Mouse (Mus musculus) liver, adult 2 months (tissue): ENCODE measurements around the gene Kif20b. TPM values are rescaled to one million over a fixed set of nuclear protein-coding genes. Genes with fewer than 3 reads are reported as not detected.
A peak's percentile ranks its signal among the peaks of the same experiment; 100 is the strongest.

Source experiments
- DNase-seq: peaks from one replicate; pipeline ENCODE4 v3.0.0-alpha.2; 2011; ENCODE audit warnings: low read depth, low spot score; ENCODE audit errors: extremely low read depth
- H3K27ac ChIP-seq: fragments of 200-500 bp; replicated peaks from 2 replicates; pipeline ENCODE4 v1.5.1; 2012; ENCODE audit warnings: low read depth, mild to moderate bottlenecking, control low read depth, inconsistent platforms, low read length; ENCODE audit not compliant: insufficient read depth
- H3K27me3 ChIP-seq: fragments of 200-500 bp; 2 replicates; pipeline ENCODE4 v1.6.1; 2012; ENCODE audit warnings: mild to moderate bottlenecking, moderate library complexity, low read length, inconsistent platforms; ENCODE audit not compliant: control insufficient read depth, insufficient read depth
- H3K36me3 ChIP-seq: fragments of 200-500 bp; 2 replicates; pipeline ENCODE4 v1.6.1; 2012; ENCODE audit warnings: low read length, inconsistent platforms; ENCODE audit not compliant: control insufficient read depth, insufficient read depth
- H3K4me1 ChIP-seq: fragments of 200-500 bp; 2 replicates; pipeline ENCODE4 v1.6.1; 2011; ENCODE audit warnings: low read length; ENCODE audit not compliant: control insufficient read depth, insufficient read depth
- H3K4me3 ChIP-seq: fragments of 200-500 bp; 2 replicates; pipeline ENCODE4 v1.5.1; 2011; ENCODE audit warnings: low read depth, mild to moderate bottlenecking, control low read depth, low read length, moderate library complexity; ENCODE audit not compliant: insufficient read depth
- H3K79me2 ChIP-seq: fragments of 200-500 bp; 2 replicates; pipeline ENCODE4 v1.6.1; 2012; ENCODE audit warnings: inconsistent platforms, mild to moderate bottlenecking, low read length, moderate library complexity; ENCODE audit not compliant: control insufficient read depth, insufficient read depth
- H3K9ac ChIP-seq: fragments of 200-500 bp; 2 replicates; pipeline ENCODE4 v1.6.1; 2012; ENCODE audit warnings: low read depth, mild to moderate bottlenecking, control low read depth, inconsistent platforms, low read length
- CTCF ChIP-seq: fragments of 200-500 bp; IDR thresholded peaks from 2 replicates; pipeline ENCODE4 v1.5.1; 2011; ENCODE audit warnings: low read depth, low read length, control low read depth
- POLR2A ChIP-seq: fragments of 200-500 bp; IDR thresholded peaks from 2 replicates; pipeline ENCODE4 v1.6.1; 2011; ENCODE audit warnings: low read length, control low read depth; ENCODE audit not compliant: insufficient read depth; ENCODE audit errors: extremely low read depth
- WGBS: fragments of 180-500 bp; shearing (Covaris S2); methylation state at CpG from one replicate; pipeline ENCODE4 v1.1.7; 2018; 5-methylcytosine and 5-hydroxymethylcytosine counted together
- polyA plus RNA-seq: library from polyadenylated mRNA; depleted of rRNA; stranded (reverse); fragments of >200 nt; gene quantifications from 2 replicates; pipeline ENCODE4 v1.2.3, GENCODE M21; 2012
- total RNA-seq: library from RNA; depleted of rRNA; stranded (reverse); fragments of >200 nt; gene quantifications from 2 replicates; pipeline ENCODE4 v1.2.3, GENCODE M21; 2014

The Kif20b gene
- total and polyA plus RNA-seq, 2 experiments: 0.65 TPM; not detected in 1

DNA sequence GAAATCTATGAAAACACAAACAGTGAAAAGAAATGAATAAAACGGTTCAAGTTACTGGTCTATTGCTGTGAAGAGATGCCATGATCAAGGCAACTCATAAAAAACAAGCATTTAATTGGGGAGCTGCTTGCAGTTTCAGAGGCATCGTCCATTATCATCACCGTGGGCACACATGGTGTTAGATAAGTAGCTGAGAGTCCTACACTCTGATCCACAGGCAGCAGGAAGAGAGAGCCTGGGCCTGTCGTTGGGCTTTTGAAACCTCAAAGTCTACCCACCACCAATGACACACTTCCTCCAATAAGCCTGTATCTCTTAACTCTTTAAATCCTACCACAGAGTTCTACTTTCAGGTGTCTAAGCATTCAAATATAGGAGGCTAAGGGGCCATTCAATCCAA is 27.1 kb upstream of the Kif20b start:
- no peak for TF ChIP-seq CTCF
- TF ChIP-seq POLR2A: no peak
- H3K9ac ChIP-seq: no peak overlapping the region
- no peaks in the 10 kb centered on the region for H3K4me1 ChIP-seq
- no peak overlapping the region for H3K27ac ChIP-seq
- 76% methylated on average over 4 of the region's 4 CpGs for WGBS
- no peak for DNase-seq
- no peaks in the 10 kb centered on the region for H3K36me3 ChIP-seq
- H3K27me3 ChIP-seq: no peaks in the 10 kb centered on the region
- H3K79me2 ChIP-seq: no peaks in the 10 kb centered on the region
- H3K4me3 ChIP-seq: no peak overlapping the region

GRCm38 (mm10) chr19:34897082-34897965 is 24.8 kb upstream of the Kif20b start:
- WGBS: 89% methylated on average over 15 of the region's 15 CpGs
- no peaks in the 10 kb centered on the region for H3K27me3 ChIP-seq
- no peaks in the 10 kb centered on the region for H3K4me1 ChIP-seq
- no peaks in the 10 kb centered on the region for H3K36me3 ChIP-seq
- H3K4me3 ChIP-seq: no peak overlapping the region
- TF ChIP-seq CTCF: no peak
- no peak for TF ChIP-seq POLR2A
- DNase-seq: no peak
- no peak overlapping the region for H3K9ac ChIP-seq
- H3K79me2 ChIP-seq: no peaks in the 10 kb centered on the region
- no peak overlapping the region for H3K27ac ChIP-seq

DNA sequence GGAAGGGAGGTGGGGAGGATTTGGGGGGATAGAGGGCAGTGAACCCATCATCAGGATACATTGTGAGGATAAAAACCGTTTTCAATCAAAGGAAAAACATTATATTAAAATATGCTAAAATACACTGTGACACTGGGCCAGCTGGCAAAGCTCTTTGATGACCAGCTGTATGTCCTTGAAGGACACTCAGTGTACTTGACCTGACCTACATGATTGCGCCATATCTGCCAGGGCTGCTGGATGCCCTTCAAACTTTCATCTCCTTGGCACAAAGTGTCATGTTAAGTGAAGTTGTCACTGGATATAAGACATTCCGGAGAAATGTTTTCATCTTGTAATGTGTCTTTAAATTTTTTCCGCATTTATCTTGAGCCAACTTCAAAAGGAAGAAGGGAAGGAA is 23.2 kb upstream of the Kif20b start:
- H3K4me3 ChIP-seq: no peak overlapping the region
- peak; percentile 64 for DNase-seq
- no peaks in the 10 kb centered on the region for H3K27me3 ChIP-seq
- TF ChIP-seq CTCF (no peak), POLR2A (no peak)
- H3K9ac ChIP-seq: no peak overlapping the region
- no peaks in the 10 kb centered on the region for H3K79me2 ChIP-seq
- H3K4me1 ChIP-seq: no peaks in the 10 kb centered on the region
- 77% methylated on average over 4 of the region's 4 CpGs for WGBS
- H3K36me3 ChIP-seq: no peaks in the 10 kb centered on the region
- no peak overlapping the region for H3K27ac ChIP-seq

- Histone ChIP-seq H3K27me3 (no peaks in the 10 kb centered on the region), H3K79me2 (no peaks in the 10 kb centered on the region), H3K27ac (no peak overlapping the region), H3K9ac (no peak overlapping the region), H3K4me3 (no peak overlapping the region), H3K36me3 (no peaks in the 10 kb centered on the region), H3K4me1 (no peaks in the 10 kb centered on the region)
- TF ChIP-seq POLR2A (no peak), CTCF (no peak)
- 96% methylated on average over 7 of the region's 7 CpGs for WGBS
- DNase-seq: no peak
Measured at GRCm38 (mm10) chr19:34901266-34901665, 20.9 kb upstream of the Kif20b start.

DNA sequence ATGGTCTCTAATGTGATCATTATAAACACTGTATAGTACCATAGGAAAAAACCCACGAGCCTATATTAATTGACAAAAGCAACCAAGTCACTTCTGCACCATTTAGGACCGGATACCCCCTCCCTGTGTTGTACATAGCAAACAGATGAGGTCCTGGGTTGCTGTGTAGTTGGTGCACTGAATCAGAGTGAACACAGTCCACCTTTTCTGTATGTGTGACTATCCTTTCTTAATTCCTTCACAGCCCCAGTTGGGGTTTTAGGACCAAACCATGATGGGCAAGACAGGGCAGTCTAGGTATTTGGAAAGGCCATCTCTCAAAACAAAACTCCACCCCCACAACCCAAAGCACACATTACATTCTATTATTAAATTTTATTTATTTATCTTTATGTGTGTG is 20.4 kb upstream of the Kif20b start:
- no peak for TF ChIP-seq POLR2A
- TF ChIP-seq CTCF: no peak
- DNase-seq: no peak
- H3K79me2 ChIP-seq: no peaks in the 10 kb centered on the region
- H3K27ac ChIP-seq: no peak overlapping the region
- no peaks in the 10 kb centered on the region for H3K36me3 ChIP-seq
- H3K27me3 ChIP-seq: no peaks in the 10 kb centered on the region
- WGBS: 88% methylated on average over 2 of the region's 2 CpGs
- H3K4me3 ChIP-seq: no peak overlapping the region
- no peak overlapping the region for H3K9ac ChIP-seq
- H3K4me1 ChIP-seq: no peaks in the 10 kb centered on the region

DNA sequence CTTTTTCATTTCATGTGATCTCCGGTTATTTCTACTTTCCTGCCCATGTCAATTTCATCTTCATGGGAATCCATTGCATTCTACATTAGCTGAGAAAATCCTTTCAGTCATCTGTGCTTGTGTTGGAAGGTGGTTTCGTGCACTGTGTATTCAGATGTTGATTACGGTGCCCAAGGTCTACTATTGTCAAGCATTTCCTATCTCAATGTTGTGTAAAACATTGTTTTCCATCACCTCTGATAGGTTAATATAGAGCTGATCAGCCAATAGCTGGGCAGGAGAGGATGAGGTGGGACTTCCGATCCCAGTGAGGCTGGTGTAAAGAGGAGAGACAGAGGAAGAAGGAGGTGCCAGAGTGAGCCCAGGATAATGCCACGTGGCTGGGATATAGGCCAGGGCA is 18.1 kb upstream of the Kif20b start:
- TF ChIP-seq CTCF: no peak
- H3K79me2 ChIP-seq: no peaks in the 10 kb centered on the region
- no peaks in the 10 kb centered on the region for H3K27me3 ChIP-seq
- H3K4me3 ChIP-seq: no peak overlapping the region
- no peak for DNase-seq
- H3K36me3 ChIP-seq: no peaks in the 10 kb centered on the region
- no peak overlapping the region for H3K9ac ChIP-seq
- no peaks in the 10 kb centered on the region for H3K4me1 ChIP-seq
- 84% methylated on average over 5 of the region's 5 CpGs for WGBS
- no peak overlapping the region for H3K27ac ChIP-seq
